Mouse (Mus musculus): Measurements from ENCODE around the gene Noto.

- no peak for TF ChIP-seq REST (IDR thresholded peaks at IDR 0.05; ENCODE audit: insufficient read depth, insufficient read length)
- no peak for TF ChIP-seq POLR2A (IDR thresholded peaks at IDR 0.05; ENCODE audit: insufficient read length, low read depth)
These were observed 53.8 kb downstream of the Noto start for GRCm38 (mm10) chr6:85477366-85477917.

All from myocyte (in vitro differentiated cells).